Mouse (Mus musculus) liver, embryonic 14.5 days (tissue): Measurements from ENCODE around the gene Focad. TPM values are rescaled to one million over a fixed set of nuclear protein-coding genes. Genes with fewer than 3 reads are reported as not detected.
"Not testable (repeated sequence)": the region's sequence is repeated elsewhere in the genome, so short reads cannot be mapped to it uniquely, and the experiment has no call there.

Experiments used
- ATAC-seq: fragments of 200-750 bp; cut with Nextera tagmentation; 2 replicates; pipeline ENCODE4 v1.8.0; 2017; ENCODE audit warnings: moderate number of reproducible peaks, mild to moderate bottlenecking, moderate library complexity; ENCODE audit not compliant: insufficient read depth
- DNase-seq, 3 experiments: peaks; one replicate each; pipeline ENCODE4 v3.0.0-alpha.2; 2012 to 2013; ENCODE audit warnings: low read depth in 3 of 3, low spot score in 3 of 3
- H3K27ac ChIP-seq: fragments of 300-500 bp; sonication (generic); 2 replicates; pipeline ENCODE4 v1.5.1; 2014; ENCODE audit warnings: moderate library complexity, mild to moderate bottlenecking, control low read depth, inconsistent platforms
- H3K27me3 ChIP-seq: fragments of 300-500 bp; sonication (generic); 2 replicates; pipeline ENCODE4 v1.6.1; 2014; ENCODE audit warnings: mild to moderate bottlenecking, low read length, moderate library complexity; ENCODE audit not compliant: control insufficient read depth, insufficient read depth
- H3K36me3 ChIP-seq: fragments of 300-500 bp; sonication (generic); replicated peaks from 2 replicates; pipeline ENCODE4 v1.6.1; 2014; ENCODE audit warnings: low read depth; ENCODE audit not compliant: control insufficient read depth, insufficient read depth
- H3K4me1 ChIP-seq, 2 experiments: fragments of 200-500 bp in 1 of 2; fragments of 300-500 bp in 1 of 2; sonication (generic) in 1 of 2; replicated peaks; 2 replicates each; pipeline ENCODE4 v1.6.1; 2012 to 2014; ENCODE audit warnings: antibody characterized with exemption in 1 of 2, inconsistent platforms in 1 of 2, low read length in 1 of 2; ENCODE audit not compliant: control insufficient read depth in 2 of 2, insufficient read depth in 2 of 2
- H3K4me2 ChIP-seq: fragments of 300-500 bp; sonication (generic); 2 replicates; pipeline ENCODE4 v1.6.1; 2014; ENCODE audit warnings: low read depth, mild to moderate bottlenecking, control low read depth, moderate library complexity
- H3K4me3 ChIP-seq, 2 experiments: fragments of 200-500 bp in 1 of 2; fragments of 300-500 bp in 1 of 2; sonication (generic) in 1 of 2; 2 replicates each; pipeline ENCODE4 v1.5.1; 2012 to 2014; ENCODE audit warnings: low read depth in 2 of 2, low read length in 2 of 2, mild to moderate bottlenecking in 2 of 2, control low read depth in 1 of 2, inconsistent platforms in 1 of 2, moderate library complexity in 1 of 2; ENCODE audit not compliant: insufficient read depth in 1 of 2
- H3K9ac ChIP-seq: fragments of 300-500 bp; sonication (generic); replicated peaks from 2 replicates; pipeline ENCODE4 v1.6.1; 2014; ENCODE audit warnings: mild to moderate bottlenecking, control low read depth, moderate library complexity
- H3K9me3 ChIP-seq: fragments of 300-500 bp; sonication (generic); 2 replicates; pipeline ENCODE4 v1.6.1; 2016; ENCODE audit warnings: low read length, mixed read lengths; ENCODE audit not compliant: control insufficient read depth
- CTCF ChIP-seq: IDR thresholded peaks from 2 replicates; pipeline ENCODE4 v1.5.1; 2016; ENCODE audit warnings: antibody characterized with exemption, low read depth, control low read depth
- EP300 ChIP-seq: IDR thresholded peaks from 2 replicates; pipeline ENCODE4 v1.6.1; 2016; ENCODE audit warnings: antibody characterized with exemption, low read depth
- WGBS: fragments of 180-500 bp; shearing (Covaris S2); extraction: QIAGEN DNeasy Blood & Tissue Kit; methylation state at CpG from one replicate; pipeline ENCODE4 v1.1.7; 2014; ENCODE audit not compliant: insufficient replicate concordance; 5-methylcytosine and 5-hydroxymethylcytosine counted together
- polyA plus RNA-seq, 2 experiments: library from polyadenylated mRNA; depleted of rRNA in 1 of 2; stranded (reverse) in 1 of 2; unstranded in 1 of 2; fragments of >200 nt; fragmentation: Nextera tagmentation in 1 of 2; extraction: Ambion mirVana in 1 of 2; gene quantifications; 2 replicates each; pipeline versions ENCODE4 v1.2.1 to v1.2.3; 2012 to 2014

Focad gene
- polyA plus RNA-seq, 2 experiments, result 5.2 to 8.9 TPM

GRCm38 (mm10) chr4:88390036-88390435 lies 295.6 kb downstream of the Focad start:
- no peak overlapping the region for H3K9ac ChIP-seq
- no peaks in the 10 kb centered on the region for H3K9me3 ChIP-seq
- H3K4me3 ChIP-seq, result no peak overlapping the region
- no peak for TF ChIP-seq EP300
- TF ChIP-seq CTCF, result no peak
- no peaks in the 10 kb centered on the region for H3K27me3 ChIP-seq
- ATAC-seq, result no peak
- WGBS, result 58% methylated on average over 1 of the region's 1 CpGs
- no peaks in the 10 kb centered on the region for H3K4me1 ChIP-seq
- DNase-seq, result no peak
- H3K27ac ChIP-seq, result no peak overlapping the region
- no peaks in the 10 kb centered on the region for H3K36me3 ChIP-seq
- H3K4me2 ChIP-seq, result no peak overlapping the region

- DNase-seq, H3K9ac ChIP-seq, H3K27me3 ChIP-seq, ATAC-seq, H3K4me1 ChIP-seq, H3K9me3 ChIP-seq, H3K4me2 ChIP-seq, H3K4me3 ChIP-seq, H3K36me3 ChIP-seq, H3K27ac ChIP-seq: not testable (repeated sequence)
- 58% methylated on average over 1 of the region's 1 CpGs for WGBS
These were observed 296.2 kb downstream of the Focad start for GRCm38 (mm10) chr4:88390596-88390995.

GRCm38 (mm10) chr4:88395717-88396116 lies 301.3 kb downstream of the Focad start:
- Histone ChIP-seq H3K4me1 (no peaks in the 10 kb centered on the region), H3K27me3 (no peaks in the 10 kb centered on the region), H3K36me3 (no peaks in the 10 kb centered on the region), H3K27ac (no peak overlapping the region), H3K4me2 (no peak overlapping the region), H3K9ac (no peak overlapping the region), H3K9me3 (no peaks in the 10 kb centered on the region), H3K4me3 (no peak overlapping the region)
- DNase-seq (no peak), ATAC-seq (no peak)
- WGBS, result 31% methylated on average over 3 of the region's 3 CpGs
- no peak for TF ChIP-seq CTCF
- TF ChIP-seq EP300, result no peak

GRCm38 (mm10) chr4:88396995-88397521 lies 302.6 kb downstream of the Focad start:
- H3K36me3 ChIP-seq, result no peaks in the 10 kb centered on the region
- no peak for ATAC-seq

GRCm38 (mm10) chr4:88400302-88400991 lies 306.0 kb downstream of the Focad start:
- H3K4me2 ChIP-seq, result no peak overlapping the region
- H3K27ac ChIP-seq, result no peak overlapping the region
- H3K4me1 ChIP-seq, result no peaks in the 10 kb centered on the region
- no peak for TF ChIP-seq EP300
- no peak for TF ChIP-seq CTCF
- H3K36me3 ChIP-seq, result no peaks in the 10 kb centered on the region
- ATAC-seq (no peak), DNase-seq (no peak)
- WGBS, result 75% methylated on average over 9 of the region's 9 CpGs
- H3K9ac ChIP-seq, result no peak overlapping the region
- H3K27me3 ChIP-seq, result no peaks in the 10 kb centered on the region
- H3K9me3 ChIP-seq, result no peaks in the 10 kb centered on the region
- H3K4me3 ChIP-seq, result no peak overlapping the region

More at GRCm38 (mm10) chr4:88396995-88397521, 302.6 kb downstream of the Focad start:
- H3K27me3 ChIP-seq, result no peaks in the 10 kb centered on the region
- no peak overlapping the region for H3K4me2 ChIP-seq
- no peaks in the 10 kb centered on the region for H3K4me1 ChIP-seq
- no peak overlapping the region for H3K27ac ChIP-seq
- H3K9ac ChIP-seq, result no peak overlapping the region
- no peak overlapping the region for H3K4me3 ChIP-seq
- TF ChIP-seq CTCF (no peak), EP300 (no peak)
- DNase-seq, result no peak
- H3K9me3 ChIP-seq, result no peaks in the 10 kb centered on the region
- 60% methylated on average over 6 of the region's 6 CpGs for WGBS
